Mouse (Mus musculus) lung, postnatal 0 days (tissue): Measurements from ENCODE around the gene Skiv2l.

Source experiments
- CTCF ChIP-seq: IDR thresholded peaks from 2 replicates; pipeline ENCODE4 v1.5.1; 2016; ENCODE audit warnings: antibody characterized with exemption, mild to moderate bottlenecking
- EP300 ChIP-seq: IDR thresholded peaks from 2 replicates; pipeline ENCODE4 v1.6.1; 2016; ENCODE audit warnings: antibody characterized with exemption, mild to moderate bottlenecking, control low read depth

DNA sequence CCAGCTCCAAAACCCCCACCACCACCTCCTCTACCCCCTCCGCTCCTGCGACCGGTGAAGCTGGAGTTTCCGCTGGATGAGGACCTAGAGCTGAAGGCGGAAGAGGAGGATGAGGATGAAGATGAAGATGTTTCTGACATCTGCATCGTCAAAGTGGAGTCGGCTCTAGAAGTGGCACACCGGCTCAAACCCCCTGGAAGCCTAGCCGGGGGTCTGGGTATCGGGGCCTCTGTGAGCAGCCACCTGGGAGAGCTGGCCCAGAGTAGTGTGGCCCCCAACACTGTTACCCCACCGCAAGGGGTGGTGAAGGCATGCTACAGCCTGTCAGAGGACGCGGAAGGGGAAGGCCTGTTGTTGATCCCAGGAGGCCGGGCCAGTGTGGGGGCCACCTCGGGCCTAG is 45.7 kb upstream of the Skiv2l start:
- no peak for TF ChIP-seq CTCF
- no peak for TF ChIP-seq EP300
